Mouse (Mus musculus) spleen, postnatal 36 days (tissue): ENCODE measurements around the gene Olfr596.
"Not testable (repeated sequence)": the region's sequence is repeated elsewhere in the genome, so short reads cannot be mapped to it uniquely, and the experiment has no call there.

Experiments
- DNase-seq, 2 experiments: peaks; one replicate each; pipeline ENCODE4 v3.0.0; 2022; ENCODE audit warnings: low spot score in 2 of 2, mixed read lengths in 1 of 2

Gene Olfr596

DNA sequence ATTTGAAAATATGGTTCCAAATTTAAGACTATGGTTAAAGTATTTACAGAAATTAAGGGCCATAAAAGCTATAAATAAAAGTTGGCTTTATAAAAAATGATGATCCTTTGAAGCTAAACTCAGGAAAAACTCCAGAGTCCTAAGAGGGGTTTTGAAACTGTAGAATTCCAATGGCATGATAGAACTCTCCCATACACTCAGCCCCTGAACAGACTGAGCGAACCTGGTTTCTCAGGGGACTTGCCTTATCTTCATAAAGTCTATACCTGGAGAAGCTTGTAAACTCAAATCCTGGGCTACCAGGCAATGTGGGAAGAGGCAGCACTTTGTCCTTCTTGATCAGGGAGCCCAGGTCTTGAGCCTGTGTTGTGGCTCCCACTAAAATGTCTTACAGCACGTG, at the start of gene Olfr596:
Gene Olfr596 (plus strand): TSS at position 301 of the 400 bp plus-strand sequence.
- not testable (repeated sequence) for DNase-seq

GRCm38 (mm10) chr7:103316015-103316414, 10.6 kb downstream of the Olfr596 start, which contains the start of gene Olfr597:
Olfr597 (plus strand) TSS chr7:103316315.
- not testable (repeated sequence) for DNase-seq

- no peak for DNase-seq
Measured at GRCm38 (mm10) chr7:103323268-103323667, 17.8 kb downstream of the Olfr596 start, which contains the start of gene Olfr598. Olfr598 (plus strand) TSS chr7:103323568.

DNA sequence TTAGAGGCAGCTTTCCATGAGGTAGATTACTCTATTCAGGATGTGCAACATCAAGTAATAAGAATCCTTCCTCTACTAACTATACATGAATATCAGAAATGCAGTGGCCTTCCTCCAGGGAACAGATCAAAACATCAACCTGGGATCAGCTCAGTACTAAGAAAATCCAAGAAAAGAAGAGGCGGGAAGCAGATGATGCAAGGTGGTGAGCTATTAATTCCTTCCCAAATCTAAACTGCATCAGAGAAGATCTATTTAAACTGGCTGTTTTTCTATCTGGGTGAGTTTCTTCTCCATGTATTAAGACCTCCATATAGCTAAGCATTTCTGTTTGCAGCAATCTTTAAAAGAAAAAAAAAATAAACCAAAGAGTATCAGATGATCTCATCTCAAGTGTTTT, 30.2 kb downstream of the Olfr596 start, which contains the start of gene Olfr599:
Gene Olfr599 (plus strand): TSS at position 301 of the 400 bp plus-strand sequence.
- DNase-seq = no peak

GRCm38 (mm10) chr7:103349569-103349968, 44.1 kb downstream of the Olfr596 start, which contains the start of gene Olfr600:
Olfr600 (minus strand) TSS chr7:103349669.
- no peak for DNase-seq
